Mouse (Mus musculus) ES-Bruce4 (cell line): Measurements from ENCODE around the gene Adap2. TPM values are rescaled to one million over a fixed set of nuclear protein-coding genes. Genes with fewer than 3 reads are reported as not detected.

Source experiments
- H3K27ac ChIP-seq: 2 replicates; pipeline ENCODE4 v1.5.1; 2012; ENCODE audit warnings: low read length, inconsistent platforms; ENCODE audit not compliant: insufficient read depth
- H3K27me3 ChIP-seq: 2 replicates; pipeline ENCODE4 v1.6.1; 2012; ENCODE audit warnings: mild to moderate bottlenecking, low read length, inconsistent platforms; ENCODE audit not compliant: control insufficient read depth, poor library complexity, insufficient read depth, severe bottlenecking
- H3K36me3 ChIP-seq: 2 replicates; pipeline ENCODE4 v1.6.1; 2012; ENCODE audit warnings: inconsistent platforms, mild to moderate bottlenecking, low read length, moderate library complexity; ENCODE audit not compliant: control insufficient read depth, poor library complexity, insufficient read depth, severe bottlenecking
- H3K4me1 ChIP-seq: one replicate; pipeline ENCODE4 v1.8.1; 2011; ENCODE audit warnings: low read length; ENCODE audit not compliant: control insufficient read depth, insufficient read depth
- H3K4me3 ChIP-seq: 2 replicates; pipeline ENCODE4 v1.5.1; 2011; ENCODE audit warnings: low read depth, mild to moderate bottlenecking, low read length
- H3K9ac ChIP-seq: 2 replicates; pipeline ENCODE4 v1.6.1; 2012; ENCODE audit warnings: low read depth, mild to moderate bottlenecking, inconsistent platforms; ENCODE audit not compliant: poor library complexity, severe bottlenecking
- H3K9me3 ChIP-seq: replicated peaks from 2 replicates; pipeline ENCODE4 v1.6.1; 2012; ENCODE audit warnings: mild to moderate bottlenecking, low read length, inconsistent platforms; ENCODE audit not compliant: control insufficient read depth, poor library complexity, insufficient read depth, severe bottlenecking
- CTCF ChIP-seq: IDR thresholded peaks from one replicate; pipeline ENCODE4 v1.8.1; 2011; ENCODE audit warnings: low read depth, low read length
- EP300 ChIP-seq: IDR thresholded peaks from 2 replicates; pipeline ENCODE4 v1.6.1; 2011; ENCODE audit warnings: low read depth, low read length; ENCODE audit not compliant: insufficient read depth
- POLR2A ChIP-seq: IDR thresholded peaks from one replicate; pipeline ENCODE4 v1.8.1; 2011; ENCODE audit warnings: low read length; ENCODE audit not compliant: insufficient read depth
- polyA plus RNA-seq: library from polyadenylated mRNA; stranded (reverse); fragments of >200 nt; gene quantifications from 2 replicates; pipeline ENCODE4 v1.2.4, GENCODE M21; 2011; ENCODE audit warnings: low read depth; ENCODE audit not compliant: missing spikeins, insufficient read depth, insufficient read length

The Adap2 gene
- polyA plus RNA-seq, 1 experiment: 3.4 TPM

DNA sequence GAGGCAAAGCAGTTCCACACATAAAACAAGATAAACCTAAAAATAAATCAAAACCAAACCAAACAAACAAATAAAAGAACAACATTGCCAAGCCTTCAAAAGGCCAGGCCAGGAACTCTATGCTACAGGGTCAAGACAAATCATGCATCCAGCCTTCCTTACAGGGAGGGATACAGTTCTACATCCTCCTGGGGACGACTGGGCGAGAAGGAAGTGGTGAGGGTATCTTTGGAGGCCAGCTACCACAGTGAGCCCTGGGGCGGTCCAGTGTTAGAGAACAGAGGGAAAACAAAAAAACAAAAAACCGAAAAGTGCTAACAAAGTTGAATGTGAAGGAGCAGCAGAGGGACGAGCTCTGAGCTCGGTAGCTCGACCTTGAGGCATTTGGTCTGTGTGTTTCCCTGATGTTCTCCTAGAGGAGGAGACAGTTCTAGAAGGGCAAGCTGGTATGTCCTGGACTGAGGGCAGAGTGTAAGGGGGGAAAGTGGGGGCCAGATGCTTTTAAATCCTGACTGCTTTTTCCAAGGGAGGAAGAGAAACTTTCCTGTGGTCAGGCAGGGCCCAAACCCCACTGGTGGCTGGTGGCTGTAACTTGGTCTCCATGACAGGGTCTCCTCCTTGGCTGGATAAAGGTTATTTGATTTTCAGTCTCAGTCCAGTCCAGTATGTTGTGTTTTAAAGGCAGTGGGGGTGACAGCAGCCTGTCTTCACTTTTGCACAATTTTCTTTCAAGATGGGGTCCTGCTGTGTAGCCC is 9.6 kb downstream of the Adap2 start:
- no peaks in the 10 kb centered on the region for H3K36me3 ChIP-seq
- H3K27ac ChIP-seq: no peak overlapping the region
- peaks cover 3% of the 10 kb centered on the region for H3K4me1 ChIP-seq
- TF ChIP-seq EP300: no peak
- no peak for TF ChIP-seq CTCF
- no peak for TF ChIP-seq POLR2A
- no peak overlapping the region for H3K4me3 ChIP-seq
- H3K9me3 ChIP-seq: no peaks in the 10 kb centered on the region
- H3K9ac ChIP-seq: no peak overlapping the region
- no peaks in the 10 kb centered on the region for H3K27me3 ChIP-seq

DNA sequence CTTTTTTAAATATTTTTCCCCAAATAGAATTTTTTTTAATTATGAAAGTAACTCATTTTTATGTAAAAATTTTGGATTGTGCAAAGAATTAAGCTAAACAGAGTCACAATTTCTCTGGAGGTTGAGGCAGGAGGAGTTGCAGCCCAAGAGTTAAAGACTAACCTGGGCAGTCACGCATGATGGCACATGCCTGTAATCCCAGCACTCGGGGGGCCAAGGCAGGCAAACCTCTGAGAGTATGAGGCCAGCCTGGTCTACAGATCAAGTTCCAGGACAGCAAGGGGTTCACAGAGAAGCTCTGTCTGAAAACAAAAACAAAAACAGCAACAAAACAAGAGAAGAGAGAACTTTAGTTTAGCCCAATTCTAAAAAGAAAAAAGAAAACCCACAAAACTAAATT is 10.3 kb downstream of the Adap2 start:
- Histone ChIP-seq H3K9ac (no peak overlapping the region), H3K27me3 (no peaks in the 10 kb centered on the region), H3K36me3 (no peaks in the 10 kb centered on the region), H3K4me3 (no peak overlapping the region), H3K27ac (no peak overlapping the region), H3K9me3 (no peaks in the 10 kb centered on the region), H3K4me1 (peaks cover 3% of the 10 kb centered on the region)
- TF ChIP-seq POLR2A: no peak
- TF ChIP-seq CTCF: no peak
- TF ChIP-seq EP300: no peak

DNA sequence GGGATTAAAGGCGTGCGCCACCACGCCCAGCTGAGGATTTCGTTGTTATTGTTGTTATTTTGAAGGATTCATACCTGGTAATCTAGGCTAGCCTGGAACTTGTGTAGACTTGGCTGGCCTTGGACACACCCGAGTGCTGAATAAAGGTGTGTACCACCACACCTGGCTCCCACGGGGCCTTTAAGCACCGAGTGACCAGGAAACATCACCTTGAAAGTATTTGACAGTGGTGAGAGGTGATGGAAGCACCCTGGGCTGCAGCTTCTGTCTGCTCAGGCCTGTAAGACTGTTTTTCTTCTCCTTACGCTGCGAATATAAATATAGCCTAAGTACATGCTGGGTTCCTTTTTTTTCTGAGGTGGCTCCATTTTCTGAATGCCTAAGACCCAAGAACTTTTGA is 14.2 kb downstream of the Adap2 start:
- Histone ChIP-seq H3K27me3 (no peaks in the 10 kb centered on the region), H3K27ac (no peak overlapping the region), H3K9me3 (no peaks in the 10 kb centered on the region), H3K4me3 (no peak overlapping the region), H3K36me3 (no peaks in the 10 kb centered on the region), H3K4me1 (peaks cover 7% of the 10 kb centered on the region), H3K9ac (no peak overlapping the region)
- TF ChIP-seq POLR2A (no peak), CTCF (no peak), EP300 (no peak)

DNA sequence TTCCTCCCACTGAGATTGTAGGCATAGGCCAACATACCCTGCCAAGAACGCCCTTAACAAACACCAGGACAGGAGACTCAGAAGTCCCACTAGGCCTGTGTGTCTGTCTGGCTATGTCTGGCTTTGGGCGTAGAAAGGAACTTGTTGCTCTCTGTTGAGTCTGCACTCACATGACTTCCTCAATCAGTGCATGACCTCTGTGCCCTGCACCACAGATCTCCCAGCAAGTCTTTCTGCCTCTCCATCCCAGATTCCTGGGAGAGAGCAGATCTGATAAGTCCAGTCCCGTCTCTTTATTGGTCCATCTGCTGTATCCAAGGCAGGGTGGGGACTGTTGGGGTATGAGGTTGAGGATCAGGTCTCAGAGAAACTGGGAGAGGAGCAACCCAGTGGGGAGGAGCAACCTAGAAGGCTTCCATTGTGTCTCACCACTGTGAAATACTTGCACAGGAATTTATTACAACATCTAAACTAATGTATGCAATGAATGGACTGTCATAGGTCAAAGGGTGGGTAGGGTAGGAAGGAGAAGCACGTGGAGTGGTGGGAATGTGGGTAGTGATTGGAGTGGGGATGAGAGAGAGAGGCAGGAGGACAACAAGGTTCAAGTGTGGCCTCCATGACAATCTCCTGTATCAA is 14.8 kb downstream of the Adap2 start:
- TF ChIP-seq CTCF (no peak), EP300 (no peak), POLR2A (no peak)
- no peaks in the 10 kb centered on the region for H3K9me3 ChIP-seq

DNA sequence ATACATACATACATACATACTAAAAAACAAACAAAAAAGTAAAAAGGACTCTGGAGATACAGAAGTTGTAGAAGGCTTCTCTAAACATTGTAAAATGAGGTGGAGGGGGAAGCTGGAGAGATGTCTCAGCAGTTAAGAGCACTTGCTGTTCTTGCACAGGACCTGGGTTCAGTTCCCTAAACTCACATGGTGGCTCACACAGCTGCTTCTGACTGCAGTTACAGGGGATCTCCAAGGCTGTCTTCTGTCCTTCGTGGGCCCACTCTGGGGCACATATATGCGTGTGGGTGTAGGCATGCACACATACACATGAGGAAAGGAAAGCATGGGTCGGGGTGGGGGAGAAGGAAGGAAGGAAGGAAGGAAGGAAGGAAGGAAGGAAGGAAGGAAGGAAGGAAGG is 15.7 kb downstream of the Adap2 start:
- Histone ChIP-seq H3K27ac (no peak overlapping the region), H3K27me3 (no peaks in the 10 kb centered on the region), H3K36me3 (no peaks in the 10 kb centered on the region), H3K4me3 (no peak overlapping the region), H3K9ac (no peak overlapping the region), H3K4me1 (peaks cover 6% of the 10 kb centered on the region), H3K9me3 (no peaks in the 10 kb centered on the region)
- TF ChIP-seq POLR2A (no peak), CTCF (no peak), EP300 (no peak)

More for the DNA sequence above, 14.8 kb downstream of the Adap2 start:
- Histone ChIP-seq H3K36me3 (no peaks in the 10 kb centered on the region), H3K27ac (no peak overlapping the region), H3K27me3 (no peaks in the 10 kb centered on the region), H3K4me1 (peaks cover 6% of the 10 kb centered on the region), H3K9ac (no peak overlapping the region), H3K4me3 (no peak overlapping the region)

DNA sequence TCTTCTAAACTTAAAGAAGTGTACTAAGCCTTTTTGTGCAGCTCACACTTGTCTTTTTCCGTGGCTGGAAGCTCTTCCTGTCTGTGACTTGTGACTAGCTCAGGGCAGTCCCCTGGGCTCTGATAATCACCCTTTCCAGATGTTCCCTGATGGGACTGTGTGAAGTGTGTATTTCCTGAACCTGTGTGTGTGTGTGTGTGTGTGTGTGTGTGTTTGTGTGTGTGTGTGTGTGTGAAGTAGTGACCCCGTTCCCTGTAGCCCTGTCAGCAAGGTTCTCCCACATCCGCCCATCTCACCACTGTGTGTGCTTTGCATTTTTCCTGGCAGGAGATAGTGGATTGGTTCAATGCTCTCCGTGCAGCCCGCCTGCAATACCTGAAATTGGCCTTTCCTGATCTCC is 16.4 kb downstream of the Adap2 start:
- Histone ChIP-seq H3K4me1 (peaks cover 6% of the 10 kb centered on the region), H3K9ac (no peak overlapping the region), H3K27ac (no peak overlapping the region), H3K36me3 (no peaks in the 10 kb centered on the region), H3K9me3 (no peaks in the 10 kb centered on the region), H3K27me3 (no peaks in the 10 kb centered on the region), H3K4me3 (no peak overlapping the region)
- TF ChIP-seq EP300: no peak
- no peak for TF ChIP-seq POLR2A
- no peak for TF ChIP-seq CTCF
